ENCODE assay signal across 47 mouse cellular contexts in the genomic region with DNA sequence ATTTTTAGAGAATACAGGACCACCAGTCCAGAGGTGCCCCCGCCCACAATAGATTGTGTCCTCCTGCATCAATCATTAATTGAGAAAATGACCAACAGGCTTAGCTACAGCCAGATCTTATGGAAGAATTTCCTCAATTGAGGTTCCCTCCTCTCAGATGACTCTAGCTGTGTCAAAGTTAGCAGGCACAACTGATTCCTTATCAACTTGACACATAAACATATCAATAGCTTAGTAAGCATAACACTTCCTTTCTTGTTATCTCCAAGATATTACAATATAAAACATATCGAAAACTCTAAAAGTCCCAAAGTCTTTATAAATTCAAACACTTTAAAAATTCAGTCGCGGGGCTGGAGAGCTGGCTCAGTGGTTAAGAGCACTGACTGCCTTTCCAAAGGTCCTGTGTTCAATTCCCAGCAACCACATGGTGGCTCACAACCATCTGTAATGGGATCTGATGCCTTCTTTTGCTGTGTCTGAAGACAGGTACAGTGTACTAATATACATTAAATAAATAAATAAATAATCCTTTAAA. TPM values are rescaled to one million over a fixed set of nuclear protein-coding genes. Genes with fewer than 3 reads are reported as not detected.
"Had no signal": no experiment of that assay in that cellular context is flagged by ENCODE, and none has a peak within 500 bp of the region (broad histone marks: within the 10 kb centered on the region; RNA-seq: fewer than 3 reads in every experiment).

No protein-coding gene starts in this region.

- H3K4me1 ChIP-seq: limb, embryonic 10.5 days; limb, embryonic 12.5 days; limb, embryonic 13.5 days; limb, embryonic 15.5 days; liver, embryonic 12.5 days; lung, embryonic 15.5 days; midbrain, embryonic 10.5 days; midbrain, embryonic 12.5 days; midbrain, embryonic 13.5 days; midbrain, embryonic 15.5 days had no signal

- H3K4me3 ChIP-seq: left cerebral cortex, adult 2 months; limb, embryonic 10.5 days; limb, embryonic 12.5 days; limb, embryonic 13.5 days; limb, embryonic 15.5 days; liver, embryonic 12.5 days; liver, embryonic 13.5 days; liver, embryonic 15.5 days; lung, embryonic 15.5 days; megakaryocyte, embryonic 14.5 days; midbrain, embryonic 10.5 days; midbrain, embryonic 12.5 days; midbrain, embryonic 13.5 days; midbrain, embryonic 15.5 days; myocyte had no signal

- H3K27ac ChIP-seq: left cerebral cortex, adult 2 months; limb, embryonic 10.5 days; limb, embryonic 12.5 days; limb, embryonic 13.5 days; limb, embryonic 15.5 days; liver, embryonic 12.5 days; liver, embryonic 13.5 days; liver, embryonic 14.5 days; liver, embryonic 15.5 days; lung, embryonic 15.5 days; macrophage; midbrain, embryonic 10.5 days; midbrain, embryonic 12.5 days; midbrain, embryonic 13.5 days; midbrain, embryonic 15.5 days had no signal

- H3K27me3 ChIP-seq: limb, embryonic 13.5 days; liver, embryonic 13.5 days; liver, embryonic 15.5 days; lung, embryonic 15.5 days had no signal

- H3K9me3 ChIP-seq: limb, embryonic 10.5 days; limb, embryonic 12.5 days; limb, embryonic 15.5 days; liver, embryonic 12.5 days; liver, embryonic 13.5 days; liver, embryonic 15.5 days; lung, embryonic 15.5 days; midbrain, embryonic 10.5 days; midbrain, embryonic 12.5 days; midbrain, embryonic 13.5 days; midbrain, embryonic 15.5 days had no signal

- H3K9ac ChIP-seq: limb, embryonic 12.5 days; limb, embryonic 13.5 days; limb, embryonic 15.5 days; liver, embryonic 12.5 days; liver, embryonic 13.5 days; liver, embryonic 14.5 days; liver, embryonic 15.5 days; liver, postnatal 0 days; lung, embryonic 14.5 days; lung, embryonic 15.5 days; midbrain, embryonic 12.5 days; midbrain, embryonic 13.5 days; midbrain, embryonic 15.5 days had no signal

- H3K36me3 ChIP-seq: limb, embryonic 10.5 days; limb, embryonic 12.5 days; limb, embryonic 13.5 days; liver, embryonic 12.5 days; liver, embryonic 13.5 days; liver, embryonic 15.5 days; lung, embryonic 15.5 days; midbrain, embryonic 10.5 days; midbrain, embryonic 12.5 days; midbrain, embryonic 13.5 days; midbrain, embryonic 15.5 days had no signal

- H3K4me2 ChIP-seq: limb, embryonic 12.5 days; limb, embryonic 13.5 days; limb, embryonic 15.5 days; liver, embryonic 11.5 days; liver, embryonic 12.5 days; liver, embryonic 13.5 days; liver, embryonic 15.5 days; lung, embryonic 14.5 days; lung, embryonic 15.5 days; midbrain, embryonic 12.5 days; midbrain, embryonic 13.5 days; midbrain, embryonic 15.5 days had no signal

- DNase-seq: left cerebral cortex, postnatal 4 days; liver; liver, embryonic 13.5 days; liver, postnatal 0 days; lung, adult 18-20 months; lung, adult 2 months; lung, embryonic 14.5 days; lung, postnatal 10 days; lung, postnatal 14 days; lung, postnatal 36 days; lung, postnatal 4 days had no signal

- ATAC-seq: liver, embryonic 12.5 days; liver, postnatal 0 days; lung, postnatal 0 days; midbrain, embryonic 13.5 days; midbrain, embryonic 15.5 days; midbrain, embryonic 16.5 days had no signal

RNA-seq across cellular contexts. Expression of a gene that starts 10.6 kb away (rescaled TPM):
- total RNA-seq: left cerebral cortex, adult 18-20 months; left cerebral cortex, adult 2 months; left cerebral cortex, adult 8-10 months; left cerebral cortex, postnatal 10 days; left cerebral cortex, postnatal 14 days; left cerebral cortex, postnatal 25 days; left cerebral cortex, postnatal 36 days; left cerebral cortex, postnatal 4 days; liver, adult 2 months; megakaryocyte progenitor cell, adult 5-6 weeks; megakaryocyte, adult 5-6 weeks; megakaryocyte-erythroid progenitor cell, adult 5-6 weeks; midbrain, postnatal 0 days; monocyte, adult 5-6 weeks had no signal
- polyA plus RNA-seq: limb, embryonic 10.5 days; limb, embryonic 11.5 days; limb, embryonic 12.5 days; limb, embryonic 13.5 days; limb, embryonic 14.5 days; limb, embryonic 15.5 days; liver, adult 2 months; liver, embryonic 11.5 days; liver, embryonic 12.5 days; liver, embryonic 13.5 days; liver, embryonic 14.5 days; liver, embryonic 15.5 days; liver, embryonic 16.5 days; liver, postnatal 0 days; lung, adult 2 months; lung, embryonic 14.5 days; lung, embryonic 15.5 days; lung, embryonic 16.5 days; lung, postnatal 0 days; macrophage; midbrain, embryonic 10.5 days; midbrain, embryonic 12.5 days; midbrain, embryonic 13.5 days; midbrain, embryonic 15.5 days; midbrain, embryonic 16.5 days; midbrain, postnatal 0 days; myocyte; neural tube, embryonic 11.5 days had no signal
